Mouse (Mus musculus) lung, postnatal 36 days (tissue): ENCODE measurements around the gene Sesn1.
"Not testable (repeated sequence)": the region's sequence is repeated elsewhere in the genome, so short reads cannot be mapped to it uniquely, and the experiment has no call there.

Experiments
- DNase-seq: peaks from one replicate; pipeline ENCODE4 v3.0.0; 2022; ENCODE audit warnings: mixed read lengths

Gene Sesn1

DNA sequence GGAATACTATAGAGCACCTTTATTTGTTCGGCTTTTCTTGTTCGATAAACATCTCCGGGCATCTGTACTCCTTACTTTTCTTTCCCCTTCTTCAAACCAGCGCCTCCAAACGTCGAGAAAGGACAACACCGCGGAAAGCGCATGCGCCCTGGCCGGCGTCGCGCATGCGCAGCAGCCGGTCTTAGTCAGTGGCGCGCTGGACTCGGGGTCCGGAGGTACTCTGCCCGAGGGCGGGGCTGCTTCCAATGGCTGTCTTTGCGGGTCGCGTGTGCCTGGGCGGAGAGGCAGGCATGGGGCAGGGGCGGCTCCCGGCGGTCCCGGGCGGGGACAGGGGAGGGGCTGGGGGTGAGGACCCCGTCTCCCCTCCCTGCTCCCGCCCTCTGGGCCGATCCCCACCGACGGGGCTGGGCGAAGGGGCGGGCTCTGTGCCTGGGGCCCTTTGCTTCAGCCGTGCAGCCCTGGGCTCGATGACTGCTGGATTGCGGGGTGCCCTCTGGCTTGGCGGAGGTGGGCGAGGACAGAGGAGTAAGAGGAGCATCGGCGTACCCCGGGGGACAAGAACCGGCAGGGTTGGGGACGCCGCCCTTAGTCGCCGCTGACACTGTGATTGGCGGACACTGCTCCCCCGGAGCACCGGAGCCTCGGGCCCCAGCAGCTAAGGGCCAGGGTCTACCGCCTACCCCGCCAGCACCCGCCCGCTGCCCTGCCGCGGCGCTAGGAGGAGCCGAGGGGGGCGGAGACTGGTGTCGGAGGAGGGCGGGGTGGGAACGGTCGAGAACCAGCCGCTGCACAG is at the start of gene Sesn1, which contains the start of gene Cep57l1:
Sesn1 (plus strand) TSS at position 165 of the 793 bp plus-strand sequence.
Cep57l1 (minus strand) TSS at position 101 of the 793 bp plus-strand sequence.
- DNase-seq, result peak; percentile 95

DNA sequence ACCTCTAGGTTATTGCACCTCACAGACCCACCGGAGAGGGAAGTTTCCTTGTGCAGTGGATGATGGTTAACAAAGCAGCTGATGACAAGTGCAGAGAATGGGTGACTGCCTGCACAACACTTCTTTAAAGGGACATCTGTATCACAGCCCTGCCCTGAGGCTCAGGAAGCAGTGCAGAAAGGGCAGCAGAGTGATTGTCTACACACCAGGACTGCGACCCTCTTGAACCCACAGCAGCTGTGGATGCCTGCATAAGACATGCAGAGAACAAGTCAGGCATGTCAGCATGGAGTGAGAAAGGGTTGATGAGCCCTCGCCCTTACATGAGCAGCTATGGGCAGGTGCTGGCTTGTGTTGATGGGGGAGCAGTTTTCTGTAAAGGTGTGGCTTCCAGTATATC is 48.9 kb upstream of the Sesn1 start:
- no peak for DNase-seq

DNA sequence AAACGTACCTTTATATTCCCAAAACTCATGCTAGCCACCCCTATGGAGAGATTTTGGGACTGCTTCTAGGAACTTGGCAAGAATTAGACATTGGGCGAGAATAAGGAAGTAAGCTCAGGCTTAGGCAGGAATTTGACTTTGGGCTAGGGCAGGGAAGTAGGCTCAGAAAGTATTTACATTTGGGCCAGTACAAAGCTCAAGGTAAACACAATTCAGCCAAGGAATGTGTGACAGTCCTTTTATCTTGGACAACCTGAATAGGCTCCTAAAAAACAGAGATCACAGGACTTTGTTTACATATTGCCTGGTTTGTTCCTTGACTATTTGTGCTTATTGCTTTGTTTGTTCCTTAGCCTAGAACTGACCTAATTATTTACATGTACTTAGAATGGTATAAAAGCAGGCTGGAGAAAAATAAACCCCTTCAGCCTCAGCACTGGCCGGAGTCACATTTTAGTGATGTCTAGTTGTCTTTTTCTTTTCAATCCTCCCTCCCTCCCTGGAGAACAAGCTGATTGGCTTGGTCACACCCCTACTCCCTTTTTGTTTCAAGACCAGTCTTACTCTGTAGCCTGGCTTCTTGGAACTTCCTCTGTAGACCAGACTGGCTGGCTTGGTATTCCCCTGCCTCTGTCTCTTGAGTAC is 45.9 kb upstream of the Sesn1 start:
- no peak for DNase-seq

DNA sequence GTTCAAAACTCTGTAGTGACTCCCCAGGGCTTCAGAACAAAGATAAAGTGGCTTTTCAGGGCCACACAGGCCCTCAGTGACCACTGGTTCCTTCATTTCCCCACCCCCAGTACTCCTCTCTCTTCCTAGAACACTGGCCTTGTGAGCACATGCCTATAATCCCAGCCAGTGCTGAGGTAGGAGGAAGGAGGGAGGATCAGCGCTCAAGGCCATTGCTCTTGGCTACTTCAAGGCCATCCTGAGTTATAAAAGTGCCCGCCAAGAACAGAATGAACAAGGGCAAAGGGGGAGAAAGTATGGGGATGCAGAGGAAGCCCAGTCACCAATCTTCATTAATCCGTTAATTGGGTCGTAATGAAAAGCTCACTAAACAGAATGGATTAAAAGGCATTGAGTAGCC is 44.1 kb upstream of the Sesn1 start:
- DNase-seq, result no peak

DNA sequence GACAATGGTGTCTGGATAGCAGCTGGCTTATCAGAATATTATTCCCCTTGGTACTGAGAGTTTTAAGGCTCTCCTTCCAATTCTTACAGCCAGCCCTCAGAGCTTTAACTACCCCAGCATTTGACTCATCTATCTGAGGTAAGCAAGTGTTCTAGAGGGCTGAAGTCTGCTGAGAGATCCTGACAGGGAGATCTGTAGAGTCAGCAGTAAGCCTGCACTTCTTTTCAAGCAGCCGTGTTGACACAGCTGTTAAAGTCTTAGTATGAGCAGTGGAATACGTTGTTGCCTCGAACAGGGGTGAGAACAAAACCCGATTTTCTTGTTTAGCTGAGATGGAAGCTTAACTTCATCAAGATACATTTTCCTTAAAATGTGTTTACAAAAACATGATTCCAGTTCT is 43.5 kb upstream of the Sesn1 start:
- no peak for DNase-seq

DNA sequence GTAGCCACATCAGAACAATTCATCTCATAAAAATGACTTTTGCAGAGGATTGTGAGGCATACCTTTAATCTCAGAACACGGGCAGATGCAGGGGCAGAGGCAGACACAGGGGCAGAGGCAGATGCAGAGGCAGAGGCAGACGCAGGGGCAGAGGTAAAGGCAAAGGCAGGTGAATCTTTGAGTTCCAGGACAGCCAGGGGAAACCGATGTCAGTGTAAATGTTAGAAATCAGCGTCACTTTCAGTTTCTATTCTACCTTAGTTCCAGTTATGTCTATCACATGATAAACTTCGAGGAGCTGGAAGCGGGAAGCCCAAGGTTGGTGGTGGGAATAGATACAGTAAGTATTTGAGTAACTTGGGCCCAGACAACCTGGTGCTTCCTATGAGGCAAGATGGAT is 42.5 kb upstream of the Sesn1 start:
- DNase-seq, result no peak

- no peak for DNase-seq
Measured at GRCm38 (mm10) chr10:41792375-41792774, 17.4 kb upstream of the Sesn1 start.

DNA sequence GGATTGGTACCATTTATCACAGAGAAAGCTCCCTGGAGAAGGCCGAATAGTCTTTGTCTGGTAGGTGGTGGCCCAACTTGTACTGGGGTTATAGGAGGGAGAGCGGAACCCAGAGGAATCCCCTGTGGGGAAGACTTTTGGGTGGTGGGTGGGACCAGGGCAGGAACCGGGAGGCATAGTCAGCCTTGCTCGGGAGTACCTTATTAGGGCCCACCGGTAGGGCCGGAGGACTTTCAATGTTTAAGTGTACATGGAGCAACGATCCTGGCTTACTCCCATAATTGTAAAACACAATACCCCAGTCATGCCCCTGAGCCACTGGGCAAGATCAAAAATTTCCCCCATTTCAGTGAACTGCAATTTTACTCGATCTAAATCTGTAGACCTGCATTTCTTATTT is 12.5 kb upstream of the Sesn1 start:
- no peak for DNase-seq

DNA sequence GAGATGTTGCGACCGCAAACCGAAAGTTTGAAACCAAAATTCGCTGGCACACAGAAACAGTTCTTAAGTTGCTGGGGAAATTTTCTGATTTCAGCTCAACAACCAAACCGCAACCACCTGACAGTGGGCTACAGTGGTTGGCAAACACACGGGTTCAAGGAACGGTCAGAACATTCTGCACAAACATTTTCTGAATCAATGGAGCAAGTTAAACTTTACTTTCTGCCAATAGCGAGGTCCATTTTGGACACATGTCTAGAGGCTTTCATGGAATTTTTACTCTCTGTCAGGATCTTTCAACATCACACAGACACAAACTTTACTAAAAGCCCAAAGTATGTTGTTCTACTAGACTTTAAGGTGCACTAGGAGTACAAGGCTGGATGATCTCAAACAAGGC is 6.3 kb upstream of the Sesn1 start:
- no peak for DNase-seq

- no peak for DNase-seq
Measured at GRCm38 (mm10) chr10:41804711-41805110, 5.0 kb upstream of the Sesn1 start.

DNA sequence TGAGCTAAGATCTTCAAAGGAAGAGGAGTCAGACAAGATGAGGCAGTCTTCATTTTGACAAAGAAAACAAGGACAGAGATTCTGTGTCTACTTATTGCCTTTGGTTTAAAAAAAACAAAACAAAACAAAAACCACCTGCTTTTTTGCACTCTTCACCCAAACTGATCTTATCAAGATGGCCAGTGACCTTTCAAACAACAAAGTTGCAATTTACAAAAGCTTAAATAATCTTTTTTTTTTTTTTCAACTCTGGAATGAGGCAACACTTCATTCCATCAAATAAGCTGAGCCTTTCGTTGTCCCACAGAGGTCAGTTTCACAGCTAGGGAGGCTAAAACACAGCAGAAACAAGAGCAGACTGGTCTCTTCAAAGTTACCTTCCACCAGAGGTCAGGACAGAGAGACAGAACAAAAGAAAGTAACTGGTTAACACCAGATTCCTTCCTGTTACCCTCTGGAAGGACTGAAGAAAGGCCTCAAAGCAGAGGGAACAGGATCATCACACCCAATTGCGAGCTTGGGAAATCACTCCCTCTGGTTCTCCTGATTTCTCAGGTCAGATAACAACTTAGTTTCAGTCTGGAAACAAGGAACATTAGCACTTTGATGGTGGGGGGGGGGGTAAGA is 3.9 kb upstream of the Sesn1 start:
- no peak for DNase-seq

GRCm38 (mm10) chr10:41809080-41809770 is 510 bp upstream of the Sesn1 start:
- DNase-seq, result peak; percentile 95

- DNase-seq, result no peak
Measured at GRCm38 (mm10) chr10:41810564-41811455, 1.1 kb downstream of the Sesn1 start.

- no peak for DNase-seq
Measured at GRCm38 (mm10) chr10:41812566-41812965, 2.8 kb downstream of the Sesn1 start.

GRCm38 (mm10) chr10:41814305-41814853 is 4.6 kb downstream of the Sesn1 start:
- DNase-seq, result no peak

GRCm38 (mm10) chr10:41816516-41816915 is 6.8 kb downstream of the Sesn1 start:
- DNase-seq, result no peak

- DNase-seq, result no peak
Measured at GRCm38 (mm10) chr10:41818036-41818732, 8.4 kb downstream of the Sesn1 start.

DNA sequence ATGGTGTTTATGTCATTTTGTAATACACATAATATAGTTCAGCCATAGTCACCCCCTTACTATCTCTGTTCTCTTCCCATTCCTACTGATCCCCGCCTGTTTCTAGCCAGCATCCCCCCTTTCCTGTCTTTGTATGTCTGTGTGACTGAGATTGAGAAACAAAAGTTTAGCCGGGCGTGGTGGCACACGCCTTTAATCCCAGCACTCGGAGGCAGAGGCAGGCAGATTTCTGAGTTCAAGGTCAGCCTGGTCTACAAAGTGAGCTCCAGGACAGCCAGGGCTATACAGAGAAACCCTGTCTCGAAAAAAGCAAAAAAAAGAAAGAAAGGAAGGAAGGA is 9.0 kb downstream of the Sesn1 start:
- DNase-seq, result not testable (repeated sequence)

DNA sequence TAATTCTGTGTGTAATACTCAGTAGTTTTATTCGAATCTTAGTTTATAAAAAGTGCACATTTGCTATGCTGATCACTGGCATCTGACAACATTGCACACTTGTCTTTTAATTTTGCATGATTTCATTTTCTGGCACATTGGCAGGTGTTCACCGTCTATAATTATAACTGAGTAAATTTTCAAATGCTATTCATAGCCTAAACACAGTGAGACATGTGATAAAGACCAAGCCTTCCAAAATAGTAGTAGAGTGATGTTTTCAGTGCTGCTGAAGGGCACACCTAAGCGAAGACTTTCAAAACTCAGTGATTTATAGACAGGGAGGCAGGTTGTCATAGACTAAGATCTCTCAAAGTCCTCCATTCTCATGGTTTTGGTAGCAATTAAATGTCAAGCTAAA is 9.6 kb downstream of the Sesn1 start:
- no peak for DNase-seq

- DNase-seq, result no peak
Measured at GRCm38 (mm10) chr10:41820401-41820800, 10.7 kb downstream of the Sesn1 start.

- no peak for DNase-seq
Measured at GRCm38 (mm10) chr10:41821171-41821570, 11.4 kb downstream of the Sesn1 start.
